Mouse (Mus musculus): ENCODE data around the gene A930017K11Rik. TPM values are rescaled to one million over a fixed set of nuclear protein-coding genes. Genes with fewer than 3 reads are reported as not detected.
A peak's percentile ranks its signal among the peaks of the same experiment; 100 is the strongest.

Gene A930017K11Rik
- total and polyA plus RNA-seq, 3 experiments, result not detected

DNA sequence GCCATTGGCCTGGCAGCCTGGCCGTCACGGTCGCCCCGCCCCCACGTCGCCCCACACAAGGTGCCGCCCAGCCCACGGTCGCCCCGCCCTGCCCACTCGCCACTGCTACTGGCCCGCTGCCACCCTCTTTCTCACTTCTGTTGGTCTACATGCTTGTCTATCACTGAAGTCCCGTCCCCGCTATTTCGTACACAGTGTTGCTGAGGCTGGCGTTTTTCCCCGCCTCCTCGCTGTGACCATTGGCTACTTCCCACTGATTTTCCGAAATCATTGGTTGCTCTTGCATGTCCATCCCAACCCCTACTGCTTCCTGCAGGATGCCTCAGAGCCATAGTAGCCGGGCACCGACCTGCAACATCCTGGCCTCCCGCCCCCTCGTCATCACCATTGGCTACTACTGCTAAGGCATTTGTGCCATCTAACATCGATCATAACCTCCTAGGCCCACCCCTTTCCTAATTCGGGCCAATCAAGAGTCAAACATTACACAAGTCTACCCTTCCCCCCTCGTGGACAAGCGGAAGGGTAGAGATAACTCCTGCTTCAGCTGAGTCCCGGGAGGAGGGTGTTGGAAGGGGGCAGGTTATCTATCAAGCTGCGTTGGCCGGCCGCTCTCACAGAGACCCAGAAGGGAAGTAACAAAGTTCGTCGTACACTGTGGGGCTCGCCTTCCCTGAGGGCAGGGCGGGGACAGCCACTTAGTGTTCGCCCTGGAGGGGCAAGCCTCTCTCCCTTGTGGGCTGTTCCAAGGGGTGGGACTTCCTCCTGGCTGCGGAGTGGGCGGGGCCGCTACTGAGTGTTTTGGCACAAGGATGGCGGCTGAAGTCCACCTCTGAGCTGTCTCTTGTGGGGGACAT lies 32.4 kb downstream of the A930017K11Rik start (continued):
- no peak; the same call in 1 of the 2 replicates for TF ChIP-seq NRF1 (IDR thresholded peaks at IDR 0.05; ENCODE audit: low read depth, low read length)
- peak; percentile 77 for TF ChIP-seq POLR2A (IDR thresholded peaks at IDR 0.05; ENCODE audit: low read depth, low read length)
- TF ChIP-seq ZMIZ1 (IDR thresholded peaks at IDR 0.05; ENCODE audit: low read depth, low read length), result no peak; the same call in none of the 2 replicates
- TF ChIP-seq PAX5 (IDR thresholded peaks at IDR 0.05; ENCODE audit: low read length), result no peak
- TF ChIP-seq HCFC1 (IDR thresholded peaks at IDR 0.05; ENCODE audit: low read depth, low read length), result peak; percentile 70
- no peak for TF ChIP-seq JUND (conservative IDR thresholded peaks at IDR 0.05; ENCODE audit: low read depth, low read length)
- TF ChIP-seq CTCF (conservative IDR thresholded peaks at IDR 0.05 in 1 of 2, IDR thresholded peaks at IDR 0.05 in 1 of 2; ENCODE audit: low read depth in 2 of 2, low read length in 2 of 2), result no peak
- no peak for TF ChIP-seq JUN (IDR thresholded peaks at IDR 0.05; ENCODE audit: insufficient read depth, low read depth, low read length)
- TF ChIP-seq USF2 (conservative IDR thresholded peaks at IDR 0.05; ENCODE audit: low read depth, low read length), result no peak
- TF ChIP-seq USF1 (IDR thresholded peaks at IDR 0.05; ENCODE audit: low read depth, low read length), result no peak

DNA sequence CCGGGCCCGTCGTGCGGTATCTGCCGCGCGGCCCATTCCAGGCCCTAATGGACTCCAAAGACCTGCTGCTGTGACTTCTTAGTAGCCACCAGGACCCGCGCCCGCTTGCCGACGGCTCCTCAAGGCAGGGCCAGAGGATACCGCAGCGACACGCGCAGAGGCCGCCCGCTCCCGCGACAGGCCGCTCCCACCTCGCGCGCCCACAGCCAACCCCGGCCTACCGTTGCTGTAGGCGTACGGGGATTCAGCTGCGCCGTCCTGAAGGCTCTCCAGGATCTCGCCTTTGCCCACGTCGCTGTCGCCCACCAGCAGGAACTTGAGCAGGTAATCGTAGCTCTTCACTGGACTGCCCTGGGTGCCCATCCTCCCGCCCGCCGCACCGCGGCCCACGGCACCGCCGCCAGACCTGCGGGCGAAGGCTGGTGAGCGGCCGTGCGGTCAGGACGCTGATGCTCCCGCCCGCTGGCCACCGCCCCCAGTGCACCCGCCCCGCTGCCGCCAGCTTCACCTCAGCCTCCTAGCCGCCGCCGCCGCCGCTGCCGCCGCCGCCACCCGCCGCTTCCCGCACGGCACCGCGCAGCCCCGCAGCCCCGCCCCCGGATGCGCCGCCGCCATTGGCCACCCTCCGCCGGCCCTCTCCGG lies 33.1 kb downstream of the A930017K11Rik start, which contains the start of gene Rab40c:
TSS of gene Rab40c (minus strand) at position 584 of the 642 bp plus-strand sequence.
- Histone ChIP-seq H3K27ac (ENCODE audit: insufficient read depth, low read depth) (peak within 1 kb of the TSS; percentile 86), H3K79me2 (replicated peaks; ENCODE audit: control insufficient read depth, extremely low read depth, insufficient read depth, poor library complexity, severe bottlenecking) (peaks cover 22% of the 10 kb centered on the region), H3K4me2 (ENCODE audit: insufficient read depth, low read depth, poor library complexity, severe bottlenecking) (peak within 1 kb of the TSS; percentile 84), H3K9me3 (replicated peaks; ENCODE audit: low read length) (no peaks in the 10 kb centered on the region), H3K4me3 (replicated peaks in 1 of 3; ENCODE audit: low read depth in 2 of 3, low read length in 2 of 3, poor library complexity in 1 of 3) (peak within 1 kb of the TSS; percentile 82 to 99 (median 95)), H3K4me1 (ENCODE audit: control insufficient read depth in 1 of 2, insufficient read depth in 2 of 2) (peaks cover 15 to 48% of the 10 kb centered on the region in 2 experiments), H3K27me3 (replicated peaks) (no peaks in the 10 kb centered on the region), H3K36me3 (replicated peaks in 1 of 2; ENCODE audit: control insufficient read depth in 1 of 2, insufficient read depth in 1 of 2, low read length in 1 of 2) (peaks cover 8 to 46% of the 10 kb centered on the region in 2 experiments), H3K9ac (ENCODE audit: insufficient read depth, low read depth) (peak within 1 kb of the TSS; percentile 82)
- DNase-seq (ENCODE audit: extremely low read depth), result no peak
- dilution Hi-C loops (cut with MboI; ENCODE audit: extremely low pct_ligation_motif_present, extremely low pct_unique_long_range_greater_than_20kb, low sequenced_read_pairs) (no loop called here), in situ Hi-C loops (cut with MboI; ENCODE audit: low pct_ligation_motif_present, low pct_unique_long_range_greater_than_20kb, low sequenced_read_pairs) (loop anchor here (5.0 kb wide), 1 partner anchor 37 kb away; the partner anchor contains the start of gene Wfikkn1)
- TF ChIP-seq MXI1 (IDR thresholded peaks at IDR 0.05; ENCODE audit: low read depth, low read length) (no peak), POLR2A (IDR thresholded peaks at IDR 0.05; ENCODE audit: low read depth, low read length) (no peak; the same call in 1 of the 2 replicates), EP300 (IDR thresholded peaks at IDR 0.05; ENCODE audit: low read length) (no peak), HCFC1 (IDR thresholded peaks at IDR 0.05; ENCODE audit: low read depth, low read length) (peak; percentile 19; the same call in 1 of the 2 replicates), MEF2A (IDR thresholded peaks at IDR 0.05; ENCODE audit: borderline replicate concordance, low read depth, low read length) (no peak), ZNF384 (IDR thresholded peaks at IDR 0.05; ENCODE audit: low read depth, low read length) (no peak), JUND (conservative IDR thresholded peaks at IDR 0.05; ENCODE audit: low read depth, low read length) (no peak), GABPA (IDR thresholded peaks at IDR 0.05; ENCODE audit: insufficient replicate concordance, low read depth, low read length) (no peak), ETS1 (conservative IDR thresholded peaks at IDR 0.05; ENCODE audit: low read depth, low read length) (no peak), NRF1 (IDR thresholded peaks at IDR 0.05; ENCODE audit: low read depth, low read length) (peak; percentile 54; the same call in 1 of the 2 replicates), TBP (conservative IDR thresholded peaks at IDR 0.05; ENCODE audit: low read depth, low read length) (no peak), ELF1 (IDR thresholded peaks at IDR 0.05; ENCODE audit: low read depth, low read length) (no peak), RAD21 (IDR thresholded peaks at IDR 0.05; ENCODE audit: low read depth, low read length) (no peak), NELFE (IDR thresholded peaks at IDR 0.05; ENCODE audit: low read depth, low read length) (no peak), SIN3A (IDR thresholded peaks at IDR 0.05; ENCODE audit: low read length) (peak; percentile 41; the same call in 1 of the 2 replicates)

Measured in CH12.LX (cell line).